Mouse (Mus musculus) limb, embryonic 12.5 days (tissue): ENCODE measurements around the gene Nabp2. TPM values are rescaled to one million over a fixed set of nuclear protein-coding genes. Genes with fewer than 3 reads are reported as not detected.

Experiments
- ATAC-seq: fragments of 200-750 bp; cut with Nextera tagmentation; 2 replicates; pipeline ENCODE4 v1.8.0; 2017; ENCODE audit warnings: low read depth, moderate TSS enrichment; ENCODE audit not compliant: insufficient number of reproducible peaks, insufficient read depth, low FRiP score, low TSS enrichment
- H3K27ac ChIP-seq: fragments of 300-500 bp; sonication (generic); 2 replicates; pipeline ENCODE4 v1.5.1; 2016; ENCODE audit warnings: mild to moderate bottlenecking, moderate library complexity
- H3K27me3 ChIP-seq: fragments of 300-500 bp; sonication (generic); 2 replicates; pipeline ENCODE4 v1.6.1; 2016; ENCODE audit warnings: mild to moderate bottlenecking, moderate library complexity
- H3K36me3 ChIP-seq: fragments of 300-500 bp; sonication (generic); 2 replicates; pipeline ENCODE4 v1.6.1; 2016; ENCODE audit warnings: mild to moderate bottlenecking, moderate library complexity
- H3K4me1 ChIP-seq: fragments of 300-500 bp; sonication (generic); replicated peaks from 2 replicates; pipeline ENCODE4 v1.6.1; 2016
- H3K4me2 ChIP-seq: fragments of 300-500 bp; sonication (generic); 2 replicates; pipeline ENCODE4 v1.6.1; 2016; ENCODE audit warnings: mild to moderate bottlenecking, moderate library complexity
- H3K4me3 ChIP-seq: fragments of 300-500 bp; sonication (generic); replicated peaks from 2 replicates; pipeline ENCODE4 v1.5.1; 2016; ENCODE audit warnings: mild to moderate bottlenecking
- H3K9ac ChIP-seq: fragments of 300-500 bp; sonication (generic); replicated peaks from 2 replicates; pipeline ENCODE4 v1.6.1; 2016; ENCODE audit warnings: mild to moderate bottlenecking, moderate library complexity
- H3K9me3 ChIP-seq: fragments of 300-500 bp; sonication (generic); 2 replicates; pipeline ENCODE4 v1.6.1; 2016; ENCODE audit warnings: mild to moderate bottlenecking, moderate library complexity
- WGBS: fragments of 180-500 bp; shearing (Covaris S2); methylation state at CpG from one replicate; pipeline ENCODE4 v1.1.7; 2016; 5-methylcytosine and 5-hydroxymethylcytosine counted together
- polyA plus RNA-seq: library from polyadenylated mRNA; unstranded; fragments of >200 nt; fragmentation: Nextera tagmentation; extraction: Ambion mirVana; gene quantifications from 2 replicates; pipeline ENCODE4 v1.2.1, GENCODE M21; 2016

The Nabp2 gene
- 65.1 and 65.2 TPM in 2 replicates for polyA plus RNA-seq

DNA sequence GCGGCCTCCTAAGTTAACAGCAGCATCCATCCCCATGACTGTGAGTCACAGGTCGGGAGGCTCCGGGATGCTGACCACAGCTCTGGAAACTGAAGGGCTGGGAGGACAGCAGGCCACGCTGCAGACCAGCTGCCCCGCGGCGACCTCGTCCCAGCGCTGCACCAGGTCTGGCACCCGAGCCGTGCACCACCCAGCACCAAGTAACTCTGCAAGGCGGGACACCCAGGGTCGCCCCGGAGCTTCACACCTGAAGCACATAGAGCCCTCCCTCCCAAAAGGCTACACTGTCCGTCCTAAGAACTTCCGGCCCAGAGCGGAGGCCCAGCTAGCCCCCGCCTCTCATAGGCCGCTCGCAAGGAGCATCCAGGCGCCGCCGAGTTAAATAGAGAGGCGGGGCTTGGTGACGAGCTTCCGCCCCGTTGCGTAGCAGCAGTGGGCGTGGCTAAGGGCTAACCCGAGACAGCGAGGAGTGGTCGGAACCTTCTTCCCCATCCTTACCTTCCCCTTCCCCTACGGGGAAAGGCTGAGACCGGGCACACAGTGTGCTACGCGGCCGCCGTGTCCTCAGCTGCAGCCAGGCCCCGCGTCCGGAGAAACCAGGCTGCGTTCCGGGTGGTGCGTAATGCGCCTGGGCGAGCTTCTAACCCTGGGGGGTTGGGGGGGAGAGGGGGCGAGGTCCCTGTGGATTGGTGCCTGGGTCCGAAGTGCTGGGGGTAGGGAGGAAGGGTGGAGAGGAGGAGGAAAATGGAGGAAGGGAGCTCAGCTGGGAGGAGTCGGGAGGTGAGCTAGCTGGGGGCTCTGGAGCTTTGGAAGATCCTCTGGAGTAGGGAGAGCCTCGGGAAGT, at the start of gene Nabp2, which contains the start of gene Rnf41:
Nabp2 (minus strand) TSS at position 282 of the 844 bp plus-strand sequence.
Rnf41 (plus strand) TSS at position 447 of the 844 bp plus-strand sequence.
- H3K27ac ChIP-seq: peak within 1 kb of the TSS; percentile 94
- peak within 1 kb of the TSS; percentile 95 for H3K4me2 ChIP-seq
- peak; percentile 93 for ATAC-seq
- peak within 1 kb of the TSS; percentile 92 for H3K4me3 ChIP-seq
- peaks cover 49% of the 10 kb centered on the region for H3K36me3 ChIP-seq
- no peaks in the 10 kb centered on the region for H3K27me3 ChIP-seq
- H3K9me3 ChIP-seq: no peaks in the 10 kb centered on the region
- peak within 1 kb of the TSS; percentile 81 for H3K9ac ChIP-seq
- H3K4me1 ChIP-seq: peaks cover 35% of the 10 kb centered on the region
- WGBS: under 1% methylated on average over 50 of the region's 50 CpGs

- Histone ChIP-seq H3K4me3 (peak overlapping the region; percentile 95), H3K9me3 (no peaks in the 10 kb centered on the region), H3K27me3 (no peaks in the 10 kb centered on the region), H3K27ac (no peak overlapping the region), H3K4me2 (peak overlapping the region; percentile 87), H3K9ac (peak overlapping the region; percentile 97), H3K36me3 (peaks cover 44% of the 10 kb centered on the region), H3K4me1 (peaks cover 11% of the 10 kb centered on the region)
- WGBS: 4% methylated on average over 5 of the region's 5 CpGs
- no peak for ATAC-seq
These were observed 49.0 kb upstream of the Nabp2 start for GRCm38 (mm10) chr10:128460270-128460630.

DNA sequence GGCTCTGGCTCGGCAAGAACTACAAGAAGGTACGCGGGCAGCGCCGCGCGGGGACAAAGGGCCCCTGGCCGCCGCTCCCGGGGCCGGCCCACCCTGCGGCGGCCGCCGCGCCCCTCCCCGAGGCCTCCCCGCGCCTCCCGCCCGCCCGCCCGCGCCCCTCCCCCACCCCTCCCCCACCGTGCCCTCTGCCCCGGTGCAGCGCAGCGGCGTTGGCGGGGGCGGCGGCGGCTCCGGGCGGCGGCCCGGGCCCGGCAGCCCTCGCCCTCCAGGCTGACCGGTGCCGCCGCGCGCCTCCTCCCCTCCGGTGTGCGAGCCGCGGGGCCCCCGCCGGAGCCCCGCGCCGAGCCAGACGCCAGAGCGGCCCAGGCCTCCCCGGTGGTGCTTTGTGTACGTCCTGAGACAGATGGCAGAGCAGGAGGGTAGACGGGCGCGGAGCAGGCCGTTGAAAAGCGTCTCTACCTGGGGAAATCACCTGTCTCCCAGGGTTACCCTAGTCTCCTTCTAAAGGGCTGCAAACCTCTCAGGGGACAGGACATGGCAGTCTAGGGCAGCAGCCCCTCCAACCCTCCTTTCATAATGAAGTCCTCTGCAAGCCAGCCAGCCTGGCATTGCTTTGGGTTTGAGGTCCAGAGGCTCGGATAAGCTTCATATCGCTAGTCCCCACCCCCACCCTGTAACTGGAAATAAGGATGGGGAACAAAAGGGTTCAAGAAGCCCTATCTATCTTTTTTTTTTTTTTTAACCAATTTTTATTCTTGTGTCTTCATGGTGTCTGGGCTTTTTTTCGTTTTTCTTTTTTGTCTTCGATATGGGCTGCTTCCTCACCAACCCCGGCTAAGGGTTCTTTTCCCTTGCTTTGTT, 48.3 kb upstream of the Nabp2 start:
- Histone ChIP-seq H3K4me2 (peak overlapping the region; percentile 87), H3K4me1 (peaks cover 14% of the 10 kb centered on the region), H3K36me3 (peaks cover 39% of the 10 kb centered on the region), H3K4me3 (peak overlapping the region; percentile 95), H3K9me3 (no peaks in the 10 kb centered on the region), H3K27me3 (no peaks in the 10 kb centered on the region), H3K9ac (peak overlapping the region; percentile 97), H3K27ac (peak overlapping the region; percentile 94)
- ATAC-seq: peak; percentile 18
- under 1% methylated on average over 37 of the region's 67 CpGs for WGBS

- Histone ChIP-seq H3K4me2 (peak within 1 kb of the TSS; percentile 87), H3K4me3 (peak within 1 kb of the TSS; percentile 95), H3K4me1 (peaks cover 14% of the 10 kb centered on the region), H3K36me3 (peaks cover 31% of the 10 kb centered on the region), H3K9me3 (no peaks in the 10 kb centered on the region), H3K27ac (peak within 1 kb of the TSS; percentile 94), H3K27me3 (no peaks in the 10 kb centered on the region), H3K9ac (peak within 1 kb of the TSS; percentile 97)
- WGBS: under 1% methylated on average over 49 of the region's 86 CpGs
- ATAC-seq: peak; percentile 72
These were observed 47.6 kb upstream of the Nabp2 start, which contains the start of gene Smarcc2 for GRCm38 (mm10) chr10:128458719-128459408. Gene Smarcc2 (plus strand): TSS chr10:128459248.

DNA sequence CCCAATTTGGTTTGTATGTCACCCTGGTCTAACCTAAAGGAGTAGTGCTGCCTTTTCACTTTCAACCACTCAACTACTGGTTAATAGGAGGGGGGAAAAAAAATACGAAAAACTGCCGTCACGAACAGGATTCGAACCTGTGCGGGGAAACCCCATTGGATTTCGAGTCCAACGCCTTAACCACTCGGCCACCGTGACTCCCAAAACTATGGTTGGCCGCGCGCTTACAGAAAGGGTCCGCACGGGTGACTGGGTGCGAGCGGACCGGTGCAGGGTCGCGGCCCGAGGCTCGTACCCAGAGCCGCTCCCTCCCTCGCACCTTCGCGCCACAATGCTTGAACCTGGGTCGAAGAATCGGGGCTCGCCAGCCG, 47.0 kb upstream of the Nabp2 start:
- Histone ChIP-seq H3K27me3 (no peaks in the 10 kb centered on the region), H3K4me1 (peaks cover 14% of the 10 kb centered on the region), H3K9me3 (no peaks in the 10 kb centered on the region), H3K27ac (peak overlapping the region; percentile 94), H3K4me2 (peak overlapping the region; percentile 87), H3K9ac (peak overlapping the region; percentile 97), H3K36me3 (peaks cover 26% of the 10 kb centered on the region), H3K4me3 (peak overlapping the region; percentile 95)
- WGBS: 0% methylated on average over 29 of the region's 29 CpGs
- peak; percentile 71 for ATAC-seq

DNA sequence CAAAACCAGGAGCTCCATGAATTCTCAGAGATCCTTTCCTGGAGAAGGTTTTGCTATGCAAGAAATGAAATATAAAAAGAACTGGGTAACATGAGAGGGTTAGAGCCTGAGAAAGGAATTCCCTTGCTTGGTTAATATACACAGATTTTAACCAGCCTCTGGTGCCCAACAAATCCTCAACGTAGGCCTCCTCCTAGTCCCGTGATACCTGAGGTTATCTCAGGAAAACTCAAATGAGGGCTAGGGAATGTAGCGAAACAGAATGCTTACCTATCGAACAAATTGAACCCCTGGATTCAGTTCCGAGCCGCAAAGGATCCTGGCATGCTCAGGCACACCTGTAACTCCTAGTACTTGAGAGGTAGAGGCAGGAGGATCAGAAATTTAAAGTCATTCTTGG, 46.4 kb upstream of the Nabp2 start:
- no peak overlapping the region for H3K9ac ChIP-seq
- 88% methylated on average over 6 of the region's 6 CpGs for WGBS
- ATAC-seq: no peak
- H3K27me3 ChIP-seq: no peaks in the 10 kb centered on the region
- peaks cover 19% of the 10 kb centered on the region for H3K36me3 ChIP-seq
- H3K4me2 ChIP-seq: peak overlapping the region; percentile 87; the same call in 1 of the 2 replicates
- no peak overlapping the region for H3K27ac ChIP-seq
- no peaks in the 10 kb centered on the region for H3K9me3 ChIP-seq
- H3K4me1 ChIP-seq: peaks cover 14% of the 10 kb centered on the region
- peak overlapping the region; percentile 95 for H3K4me3 ChIP-seq

DNA sequence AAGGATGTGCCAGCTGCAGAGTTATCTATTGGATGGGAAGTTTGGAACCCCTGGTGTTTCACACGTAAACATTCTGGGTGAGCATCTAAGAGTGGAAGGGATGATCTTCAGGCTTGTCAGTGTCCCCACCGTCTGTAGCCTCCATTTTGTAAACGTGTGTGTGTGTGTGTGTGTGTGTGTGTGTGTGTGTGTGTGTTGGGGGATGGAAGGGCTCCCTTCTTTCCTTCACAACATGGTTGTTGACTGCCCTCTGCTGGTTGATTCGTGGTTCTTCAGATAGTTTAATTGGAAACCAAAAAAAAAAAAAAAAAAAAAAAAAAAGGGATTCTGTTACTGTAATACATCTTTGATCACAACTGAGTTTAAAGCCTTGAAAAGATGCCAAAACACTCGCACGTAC, 44.0 kb upstream of the Nabp2 start:
- 0 out of 2 replicates have a peak overlapping the region, but pooled peaks have one; percentile 23 for H3K9ac ChIP-seq
- H3K9me3 ChIP-seq: no peaks in the 10 kb centered on the region
- H3K4me2 ChIP-seq: peak overlapping the region; percentile 43
- ATAC-seq: no peak
- H3K36me3 ChIP-seq: no peaks in the 10 kb centered on the region
- no peaks in the 10 kb centered on the region for H3K27me3 ChIP-seq
- peaks cover 4% of the 10 kb centered on the region for H3K4me1 ChIP-seq
- H3K4me3 ChIP-seq: peak overlapping the region; percentile 18
- no peak overlapping the region for H3K27ac ChIP-seq
- WGBS: 4% methylated on average over 6 of the region's 6 CpGs

DNA sequence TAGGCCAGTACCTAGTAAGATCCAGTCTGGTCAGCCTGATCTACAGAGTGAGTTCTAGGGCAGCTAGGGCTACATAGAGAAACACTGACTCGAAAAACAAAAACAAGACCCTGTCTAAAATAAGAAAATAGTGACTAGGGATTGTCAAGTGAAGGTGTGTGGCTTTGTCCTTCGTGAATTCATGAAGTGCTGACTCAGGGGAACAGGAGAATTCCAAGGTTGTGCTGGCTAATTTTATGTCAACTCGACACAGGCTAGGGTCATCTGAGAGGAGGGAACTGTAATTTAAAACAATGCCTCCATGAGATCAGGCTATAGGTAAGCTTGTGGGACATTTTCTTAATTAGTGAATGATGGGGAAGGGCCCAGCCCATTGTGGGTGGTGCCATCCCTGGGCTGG, 43.2 kb upstream of the Nabp2 start:
- ATAC-seq: no peak
- no peak overlapping the region for H3K27ac ChIP-seq
- WGBS: 81% methylated on average over 3 of the region's 3 CpGs

GRCm38 (mm10) chr10:128451014-128451413, 39.7 kb upstream of the Nabp2 start:
- Histone ChIP-seq H3K4me3 (no peak overlapping the region), H3K9ac (no peak overlapping the region), H3K4me2 (no peak overlapping the region), H3K4me1 (0 out of 2 replicates have a peak, but pooled peaks cover 3% of the 10 kb centered on the region), H3K27ac (no peak overlapping the region), H3K9me3 (no peaks in the 10 kb centered on the region), H3K27me3 (no peaks in the 10 kb centered on the region), H3K36me3 (no peaks in the 10 kb centered on the region)
- ATAC-seq: no peak
- WGBS: 82% methylated on average over 6 of the region's 6 CpGs

More for the DNA sequence above, 43.2 kb upstream of the Nabp2 start:
- Histone ChIP-seq H3K4me3 (no peak overlapping the region), H3K9ac (no peak overlapping the region), H3K36me3 (no peaks in the 10 kb centered on the region), H3K27me3 (no peaks in the 10 kb centered on the region), H3K4me1 (0 out of 2 replicates have a peak, but pooled peaks cover 3% of the 10 kb centered on the region), H3K4me2 (no peak overlapping the region), H3K9me3 (no peaks in the 10 kb centered on the region)

DNA sequence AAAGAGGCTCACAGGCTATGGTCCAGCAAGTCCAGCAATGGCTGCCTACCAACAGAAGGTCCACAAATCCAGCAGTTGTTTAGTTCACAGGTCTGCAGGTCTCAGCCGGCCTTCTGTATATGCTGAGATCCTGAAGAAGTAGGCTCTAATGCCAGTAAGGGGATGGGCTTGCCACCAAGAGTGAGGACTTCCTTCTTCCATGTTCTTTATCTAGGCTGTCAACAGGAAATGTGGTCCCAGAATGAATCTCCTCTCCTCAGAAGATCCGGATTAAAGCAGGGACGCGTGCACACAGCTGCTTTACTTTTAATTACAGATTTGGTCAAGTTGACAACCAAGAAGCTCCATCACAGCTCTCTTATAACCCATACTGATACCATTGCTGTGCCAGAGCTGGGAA, 34.1 kb upstream of the Nabp2 start:
- no peak overlapping the region for H3K4me3 ChIP-seq
- no peak overlapping the region for H3K27ac ChIP-seq
- H3K9me3 ChIP-seq: no peaks in the 10 kb centered on the region
- no peak overlapping the region for H3K9ac ChIP-seq
- no peak for ATAC-seq
- no peaks in the 10 kb centered on the region for H3K27me3 ChIP-seq
- no peaks in the 10 kb centered on the region for H3K4me1 ChIP-seq
- no peak overlapping the region for H3K4me2 ChIP-seq
- peaks cover 15% of the 10 kb centered on the region for H3K36me3 ChIP-seq
- 82% methylated on average over 4 of the region's 4 CpGs for WGBS
